Mouse (Mus musculus) frontal cortex, adult (tissue): Measurements from ENCODE around the gene Tmem121b.

Experiments
- ATAC-seq: cut with Nextera tagmentation; 2 replicates; pipeline ENCODE4 v1.9.2; 2017; ENCODE audit warnings: mild to moderate bottlenecking, moderate library complexity, mixed read lengths; ENCODE audit not compliant: low TSS enrichment

Gene Tmem121b

DNA sequence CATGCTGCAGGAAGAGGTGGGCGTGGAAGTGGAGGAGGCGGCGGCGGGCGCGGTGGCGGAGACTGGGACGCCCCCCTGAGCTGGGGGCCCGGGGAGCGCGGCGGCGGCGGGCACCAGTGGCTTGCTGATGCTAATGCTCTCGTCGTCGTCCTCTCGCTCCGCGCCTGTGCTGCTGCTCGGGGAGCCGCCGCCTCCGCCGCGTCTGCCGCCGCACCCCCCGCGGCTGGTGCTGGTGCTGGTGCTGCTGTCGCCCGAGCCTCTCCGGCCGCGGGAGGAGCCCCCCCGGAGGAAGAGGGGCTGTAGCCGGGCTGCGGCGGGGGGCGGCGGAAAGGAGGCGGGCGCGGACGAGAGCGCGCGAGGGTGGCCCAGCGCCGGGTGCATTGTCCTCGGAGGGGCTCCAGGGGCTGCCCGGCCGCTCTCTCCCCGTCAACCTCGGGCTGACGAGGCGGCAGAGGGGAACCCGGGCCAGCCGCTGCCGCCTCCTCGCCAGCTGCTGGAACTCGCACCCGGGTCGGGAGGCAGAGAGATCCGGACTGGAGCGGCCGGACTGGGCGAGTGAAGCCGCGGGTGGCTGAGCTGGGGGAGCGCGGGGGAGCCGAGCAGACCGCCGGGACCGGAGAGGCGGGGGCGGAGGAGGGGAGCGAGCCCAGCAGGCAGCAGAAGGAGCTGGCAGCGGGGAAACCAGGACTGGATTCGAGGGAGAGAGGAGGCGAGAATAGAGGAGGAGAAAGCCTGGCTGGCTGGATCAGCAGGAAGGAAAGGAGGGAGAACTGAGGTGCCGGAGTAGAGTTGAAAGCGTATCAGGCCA lies at the start of gene Tmem121b:
Gene Tmem121b, minus strand, starts transcription at position 434 of the 808 bp plus-strand sequence.
- ATAC-seq: peak; percentile 66

- ATAC-seq: no peak
These were observed 48.5 kb upstream of the Tmem121b start for GRCm38 (mm10) chr6:120542061-120542460.

DNA sequence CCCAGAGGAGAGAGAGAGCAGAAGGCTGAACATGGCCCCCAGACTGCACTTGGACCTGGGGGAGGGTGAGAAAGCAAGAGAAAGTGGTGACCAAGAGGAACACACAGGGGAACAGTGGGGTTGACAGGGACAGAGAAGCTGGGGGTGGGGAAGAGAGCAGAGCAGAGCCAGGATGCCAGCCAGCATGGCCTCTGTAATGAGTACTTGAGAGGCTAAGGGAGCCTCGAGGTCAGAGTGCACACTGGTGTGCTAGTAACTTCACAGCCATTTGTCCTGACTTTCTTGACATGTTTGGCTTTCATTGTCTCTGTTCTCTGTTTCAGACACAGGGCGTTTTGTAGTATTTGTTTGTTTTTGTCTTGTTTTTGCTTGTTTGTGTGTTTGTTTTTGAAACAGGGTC lies 47.8 kb upstream of the Tmem121b start:
- ATAC-seq: no peak

DNA sequence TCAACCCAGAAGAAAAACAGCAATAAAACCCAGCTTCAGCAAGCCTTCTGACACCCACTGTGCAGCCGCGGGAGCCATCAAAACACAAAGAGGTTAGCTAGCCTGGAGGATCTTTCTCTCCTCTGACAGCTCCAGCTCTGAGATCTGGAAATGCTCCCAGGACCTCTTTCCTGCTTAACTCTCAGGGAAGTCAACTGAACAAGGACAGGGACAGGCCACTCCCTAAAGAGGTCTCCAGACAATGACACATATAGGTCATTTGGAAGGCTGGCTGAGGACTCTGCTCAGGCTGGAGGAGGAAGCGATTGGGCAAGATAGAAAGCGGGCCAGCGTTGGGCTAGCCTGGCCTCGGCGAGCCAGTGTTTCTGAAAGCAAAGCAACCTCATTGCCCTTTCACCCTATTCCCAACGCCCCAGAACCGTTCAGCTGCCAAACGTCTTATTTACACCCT lies 46.2 kb upstream of the Tmem121b start:
- ATAC-seq: no peak

GRCm38 (mm10) chr6:120539132-120539759 lies 45.6 kb upstream of the Tmem121b start:
- ATAC-seq: peak; percentile 70; the same call in 1 of the 2 replicates

GRCm38 (mm10) chr6:120536337-120536736 lies 42.7 kb upstream of the Tmem121b start:
- ATAC-seq: no peak

DNA sequence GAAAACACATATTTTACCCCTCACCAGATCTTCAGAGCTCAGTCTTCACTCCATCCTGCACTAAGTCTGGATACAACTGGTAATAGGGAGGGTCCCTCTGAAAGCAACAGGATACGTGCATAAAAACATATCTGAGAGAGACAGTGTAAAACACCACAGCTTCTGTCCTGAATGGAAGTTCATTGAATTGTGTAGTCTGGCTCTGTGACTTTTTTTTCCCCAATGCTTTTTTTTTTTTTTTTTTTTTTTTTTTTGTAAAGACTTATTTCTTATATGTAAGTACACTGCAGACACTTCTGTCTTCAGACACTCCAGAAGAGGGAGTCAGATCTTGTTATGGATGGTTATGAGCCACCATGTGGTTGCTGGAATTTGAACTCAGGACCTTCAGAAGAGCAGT lies 39.0 kb upstream of the Tmem121b start:
- ATAC-seq: no peak

GRCm38 (mm10) chr6:120531020-120531965 lies 37.7 kb upstream of the Tmem121b start, which contains the start of gene Hdhd5:
Gene Hdhd5 (minus strand): TSS chr6:120531319.
- peak; percentile 96 for ATAC-seq

DNA sequence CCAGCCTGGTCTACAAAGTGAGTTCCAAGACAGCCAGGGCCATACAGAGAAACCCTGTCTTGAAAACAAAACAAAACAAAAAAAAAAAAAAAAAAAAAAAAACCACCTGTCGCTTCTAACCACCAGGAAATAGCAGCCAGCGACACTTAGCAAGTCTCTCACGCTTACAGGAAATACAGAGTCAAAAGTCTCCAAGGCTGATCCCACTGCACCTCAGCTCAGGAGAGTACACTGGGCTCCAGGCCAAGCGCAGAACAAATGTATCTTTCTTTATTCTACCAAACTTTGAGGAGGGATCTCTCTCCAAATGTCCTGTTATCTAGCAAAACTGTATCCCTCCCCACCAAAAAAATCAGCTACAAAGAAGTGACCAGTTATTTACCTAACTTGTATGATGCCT lies 35.5 kb upstream of the Tmem121b start:
- no peak for ATAC-seq

- ATAC-seq: no peak
These were observed 31.2 kb upstream of the Tmem121b start for GRCm38 (mm10) chr6:120524796-120525195.

- ATAC-seq: no peak
These were observed 26.0 kb upstream of the Tmem121b start for GRCm38 (mm10) chr6:120519647-120520046.

DNA sequence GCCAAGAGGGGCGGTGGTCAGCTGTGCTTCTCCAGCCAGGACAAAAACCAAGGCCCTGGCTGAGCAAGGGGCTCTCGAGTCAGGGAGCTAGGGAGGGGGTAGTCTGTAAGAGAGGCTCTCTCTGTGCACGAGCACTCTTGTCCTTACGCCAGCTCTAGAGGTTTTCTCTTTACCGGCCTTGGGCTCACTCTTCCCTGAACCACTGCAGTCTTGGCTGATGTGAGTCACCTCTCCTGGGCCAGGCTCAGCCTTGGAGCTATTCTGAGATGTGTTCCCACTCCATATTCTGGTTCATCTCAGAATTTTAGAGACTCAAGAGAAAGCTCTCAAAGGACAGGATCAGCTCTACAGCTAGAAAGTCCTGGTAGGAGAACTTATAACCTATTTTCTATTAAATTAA lies 23.7 kb upstream of the Tmem121b start:
- ATAC-seq: peak; percentile 84

DNA sequence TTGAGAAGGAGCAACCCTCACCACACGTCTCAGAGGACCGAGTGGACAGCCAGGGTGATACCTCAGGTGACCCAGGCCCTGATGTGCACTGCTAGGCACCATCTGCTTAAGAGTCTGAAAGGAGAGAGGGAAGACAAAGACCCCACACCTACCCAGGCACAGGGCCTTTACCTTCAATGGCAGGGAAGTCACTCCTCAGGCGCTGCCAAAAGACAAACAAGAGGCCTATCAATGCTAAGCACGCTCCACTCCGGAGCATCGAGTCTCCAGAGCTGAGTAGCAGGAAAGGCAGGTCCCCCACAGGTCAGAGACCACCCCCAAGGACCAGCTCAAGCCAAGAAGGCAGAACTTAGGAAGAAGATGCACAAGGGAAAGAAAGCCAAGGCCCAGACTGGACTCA lies 23.3 kb upstream of the Tmem121b start:
- ATAC-seq: no peak

- no peak for ATAC-seq
These were observed 22.8 kb upstream of the Tmem121b start for GRCm38 (mm10) chr6:120516422-120516821.

GRCm38 (mm10) chr6:120511212-120511611 lies 17.6 kb upstream of the Tmem121b start:
- no peak for ATAC-seq

DNA sequence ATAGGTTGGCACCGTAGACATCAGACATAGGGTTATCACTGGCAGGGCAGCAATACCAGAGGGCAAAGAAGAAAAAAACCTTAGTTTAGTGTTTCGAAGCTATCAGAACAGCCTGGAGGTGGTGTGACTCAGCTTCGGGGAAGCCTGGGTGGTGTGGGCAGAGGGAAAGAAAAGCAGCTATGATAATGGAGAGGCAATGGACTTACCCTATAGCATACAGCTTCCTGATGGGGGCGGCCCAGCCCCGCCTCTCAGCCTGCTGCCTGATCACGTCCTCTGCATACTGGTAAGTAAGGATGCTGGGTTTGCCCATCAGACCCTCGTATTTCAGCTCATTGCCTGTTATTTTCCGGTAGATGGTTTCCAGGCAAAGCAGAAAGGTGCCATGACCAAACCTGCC lies 16.8 kb upstream of the Tmem121b start:
- ATAC-seq: peak; percentile 81

- peak; percentile 44 for ATAC-seq
These were observed 16.4 kb upstream of the Tmem121b start for GRCm38 (mm10) chr6:120509975-120510374.

DNA sequence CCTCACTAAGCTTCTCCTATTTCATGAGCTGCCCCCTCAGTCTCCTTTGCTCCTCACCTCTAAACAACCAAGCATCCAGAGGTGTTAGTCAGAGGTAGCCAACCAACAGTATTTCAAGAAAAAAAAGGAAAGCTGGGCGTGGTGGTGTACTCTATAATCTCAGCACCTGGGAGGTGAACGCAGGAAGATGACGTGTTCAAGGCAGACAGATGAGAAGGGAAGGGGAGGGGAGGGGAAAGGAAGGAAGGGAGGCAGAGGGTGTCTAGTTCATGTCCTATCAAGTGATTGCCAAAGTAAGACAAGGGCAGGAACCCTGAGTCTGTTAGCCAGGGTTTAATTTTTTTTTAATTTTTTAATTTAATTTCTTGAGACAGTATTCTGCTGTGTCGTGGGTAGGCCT lies 15.0 kb upstream of the Tmem121b start:
- no peak for ATAC-seq

GRCm38 (mm10) chr6:120505531-120505930 lies 11.9 kb upstream of the Tmem121b start:
- ATAC-seq: no peak

GRCm38 (mm10) chr6:120504051-120504450 lies 10.4 kb upstream of the Tmem121b start:
- ATAC-seq: peak; percentile 78

- ATAC-seq: no peak
These were observed 2.9 kb upstream of the Tmem121b start for GRCm38 (mm10) chr6:120496544-120496943.
